1 mouse cellular context compared by ENCODE assay signal in the genomic region with DNA sequence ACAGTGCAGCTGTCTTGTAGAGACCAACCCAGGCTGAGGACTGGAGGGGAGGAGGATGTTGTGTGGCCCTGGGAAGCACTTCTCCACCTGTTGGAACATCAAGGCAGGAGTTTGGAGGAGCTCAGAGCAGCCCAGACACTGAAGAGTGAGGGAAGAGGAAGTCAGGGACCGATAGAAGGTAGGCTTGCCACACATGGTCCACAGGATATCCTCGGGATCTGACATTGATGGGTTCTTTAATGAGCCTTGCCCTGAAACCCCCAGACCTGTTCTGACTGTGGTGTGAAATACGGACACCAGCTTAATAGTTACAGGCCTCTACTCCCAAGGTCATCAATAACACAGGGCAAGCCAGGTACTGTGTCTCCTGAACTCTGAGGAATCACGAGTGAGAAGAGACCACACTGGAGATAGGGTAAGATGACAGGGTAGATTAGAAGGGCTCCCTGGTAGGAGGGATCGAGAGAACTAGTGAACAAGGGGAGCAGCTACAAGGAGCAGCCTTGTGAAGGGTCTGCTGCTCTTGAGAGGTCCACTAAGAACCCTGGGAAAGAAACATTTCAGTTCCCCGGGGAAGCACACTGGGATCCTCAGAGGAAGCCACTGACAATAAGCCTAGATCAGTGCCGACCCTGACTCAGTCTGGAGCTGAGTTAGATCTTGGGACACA.
TF ChIP-seq lines count a peak whose summit lies in the region.

No protein-coding gene starts in this region.

TF ChIP-seq in myocyte, 11 proteins besides CTCF, POLR2A, EP300 and RAD21 (continued from another document):
- TF ChIP-seq POLR2AphosphoS2 (IDR thresholded peaks at IDR 0.05; ENCODE audit: insufficient read length, low read depth), result no peak
- no peak for TF ChIP-seq E2F4 (IDR thresholded peaks at IDR 0.05; ENCODE audit: insufficient read depth)
- no peak for TF ChIP-seq MYOG (IDR thresholded peaks at IDR 0.05; ENCODE audit: control insufficient read depth in 1 of 3, insufficient read depth in 1 of 3, insufficient read length in 2 of 3, low read depth in 2 of 3)
- no peak for TF ChIP-seq USF1 (IDR thresholded peaks at IDR 0.05; ENCODE audit: low read depth)
- TF ChIP-seq MYOD1 (IDR thresholded peaks at IDR 0.05; ENCODE audit: control insufficient read depth in 1 of 3, insufficient read length in 2 of 3, low read depth in 2 of 3), result no peak
